Mouse (Mus musculus) stomach, postnatal 0 days (tissue): Measurements from ENCODE around the gene Ccl6.

Experiments used
- CTCF ChIP-seq: IDR thresholded peaks from 2 replicates; pipeline ENCODE4 v1.5.1; 2016; ENCODE audit warnings: antibody characterized with exemption, low read depth, mild to moderate bottlenecking, moderate library complexity
- EP300 ChIP-seq: optimal IDR thresholded peaks from 2 replicates; pipeline ENCODE3; 2016; ENCODE audit warnings: antibody characterized with exemption

DNA sequence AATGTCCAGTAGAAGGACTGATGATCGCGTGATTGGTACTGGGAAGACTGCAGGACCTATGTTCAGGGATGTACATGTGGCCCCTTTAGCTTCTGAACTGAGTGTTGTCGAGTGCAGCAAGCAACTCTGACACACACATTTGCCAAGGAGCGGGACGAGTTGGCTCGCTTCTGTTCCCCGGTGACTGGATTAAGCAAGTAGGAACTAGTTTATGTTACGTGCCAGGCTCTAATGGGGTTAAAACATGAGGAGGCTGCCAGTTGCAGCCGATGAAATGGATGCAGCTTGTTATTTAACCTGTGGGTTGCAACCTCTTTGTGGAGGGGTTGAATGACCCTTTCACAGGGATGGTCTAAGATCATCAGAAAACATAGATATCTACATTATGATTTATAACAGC, 24.8 kb downstream of the Ccl6 start:
- TF ChIP-seq EP300 (no peak), CTCF (no peak)
